Mouse (Mus musculus): Measurements from ENCODE around the gene Dnajb4. TPM values are rescaled to one million over a fixed set of nuclear protein-coding genes. Genes with fewer than 3 reads are reported as not detected.
"Not testable (repeated sequence)": the region's sequence is repeated elsewhere in the genome, so short reads cannot be mapped to it uniquely, and the experiment has no call there.

Dnajb4 gene
- not detected in 2 replicates for polyA plus RNA-seq (2012; ENCODE audit: insufficient read depth, insufficient read length, low replicate concordance, missing spikeins)

- TF ChIP-seq POLR2A (IDR thresholded peaks at IDR 0.05; ENCODE audit: insufficient read depth, low read depth, low read length) (peak; percentile 99), CTCF (IDR thresholded peaks at IDR 0.05; ENCODE audit: insufficient read depth, low read depth, low read length) (no peak)
- WGBS = under 1% methylated on average over 85 of the region's 85 CpGs
Measured at GRCm38 (mm10) chr3:152209967-152210634, at the start of gene Dnajb4, which contains the start of gene Fubp1. Gene Dnajb4, minus strand, starts transcription at chr3:152210302. Gene Fubp1, plus strand, starts transcription at chr3:152210422.

DNA sequence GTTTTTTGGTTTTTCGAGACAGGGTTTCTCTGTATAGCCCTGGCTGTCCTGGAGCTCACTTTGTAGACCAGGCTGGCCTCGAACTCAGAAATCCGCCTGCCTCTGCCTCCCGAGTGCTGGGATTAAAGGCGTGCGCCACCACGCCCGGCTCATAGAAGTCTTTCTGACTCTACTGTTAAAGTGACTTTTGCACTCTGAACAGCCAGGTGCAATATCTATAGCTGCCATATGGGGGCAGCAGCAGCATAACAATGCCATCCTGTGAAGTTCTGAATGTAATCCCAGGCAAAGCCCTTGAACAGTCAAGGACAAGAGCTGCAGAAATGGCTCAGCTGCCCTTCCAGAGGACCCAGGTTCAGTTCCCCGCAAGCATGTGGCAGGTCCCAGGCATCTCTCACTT is 49.3 kb upstream of the Dnajb4 start:
- WGBS = 26% methylated on average over 9 of the region's 9 CpGs
- H3K4me3 ChIP-seq (ENCODE audit: insufficient read depth, low read depth, low read length); H3K4me1 ChIP-seq (ENCODE audit: control insufficient read depth, insufficient read depth, low read length); H3K27ac ChIP-seq (ENCODE audit: insufficient read depth, low read depth, low read length): not testable (repeated sequence)

More at GRCm38 (mm10) chr3:152209967-152210634, at the start of gene Dnajb4, which contains the start of gene Fubp1:
- Histone ChIP-seq H3K4me1 (ENCODE audit: control insufficient read depth, insufficient read depth, low read length) (peaks cover 7% of the 10 kb centered on the region), H3K4me3 (ENCODE audit: insufficient read depth, low read depth, low read length) (peak within 1 kb of the TSS; percentile 93), H3K27ac (ENCODE audit: insufficient read depth, low read depth, low read length) (peak within 1 kb of the TSS; percentile 98)

- WGBS = 89% methylated on average over 3 of the region's 3 CpGs
- no peak overlapping the region for H3K4me3 ChIP-seq (ENCODE audit: insufficient read depth, low read depth, low read length)
- no peaks in the 10 kb centered on the region for H3K4me1 ChIP-seq (ENCODE audit: control insufficient read depth, insufficient read depth, low read length)
- TF ChIP-seq POLR2A (IDR thresholded peaks at IDR 0.05; ENCODE audit: insufficient read depth, low read depth, low read length) (no peak), CTCF (IDR thresholded peaks at IDR 0.05; ENCODE audit: insufficient read depth, low read depth, low read length) (no peak)
- no peak overlapping the region for H3K27ac ChIP-seq (ENCODE audit: insufficient read depth, low read depth, low read length)
Measured at GRCm38 (mm10) chr3:152257528-152257927, 47.4 kb upstream of the Dnajb4 start.

- no peak overlapping the region for H3K4me3 ChIP-seq (ENCODE audit: insufficient read depth, low read depth, low read length)
- H3K4me1 ChIP-seq (ENCODE audit: control insufficient read depth, insufficient read depth, low read length) = no peaks in the 10 kb centered on the region
- WGBS = 93% methylated on average over 1 of the region's 1 CpGs
- no peak for TF ChIP-seq CTCF (IDR thresholded peaks at IDR 0.05; ENCODE audit: insufficient read depth, low read depth, low read length)
- no peak for TF ChIP-seq POLR2A (IDR thresholded peaks at IDR 0.05; ENCODE audit: insufficient read depth, low read depth, low read length)
- no peak overlapping the region for H3K27ac ChIP-seq (ENCODE audit: insufficient read depth, low read depth, low read length)
Measured at GRCm38 (mm10) chr3:152250487-152250886, 40.4 kb upstream of the Dnajb4 start.

- WGBS = 89% methylated on average over 12 of the region's 12 CpGs
- Histone ChIP-seq H3K27ac (ENCODE audit: insufficient read depth, low read depth, low read length) (no peak overlapping the region), H3K4me3 (ENCODE audit: insufficient read depth, low read depth, low read length) (no peak overlapping the region), H3K4me1 (ENCODE audit: control insufficient read depth, insufficient read depth, low read length) (no peaks in the 10 kb centered on the region)
- TF ChIP-seq POLR2A (IDR thresholded peaks at IDR 0.05; ENCODE audit: insufficient read depth, low read depth, low read length) (no peak), CTCF (IDR thresholded peaks at IDR 0.05; ENCODE audit: insufficient read depth, low read depth, low read length) (no peak)
Measured at GRCm38 (mm10) chr3:152247708-152248107, 37.6 kb upstream of the Dnajb4 start.

GRCm38 (mm10) chr3:152245273-152245910 is 35.3 kb upstream of the Dnajb4 start:
- TF ChIP-seq POLR2A (IDR thresholded peaks at IDR 0.05; ENCODE audit: insufficient read depth, low read depth, low read length) (no peak), CTCF (IDR thresholded peaks at IDR 0.05; ENCODE audit: insufficient read depth, low read depth, low read length) (no peak)
- Histone ChIP-seq H3K4me3 (ENCODE audit: insufficient read depth, low read depth, low read length) (no peak overlapping the region), H3K27ac (ENCODE audit: insufficient read depth, low read depth, low read length) (no peak overlapping the region), H3K4me1 (ENCODE audit: control insufficient read depth, insufficient read depth, low read length) (no peaks in the 10 kb centered on the region)
- WGBS = 79% methylated on average over 5 of the region's 5 CpGs

GRCm38 (mm10) chr3:152243304-152243703 is 33.2 kb upstream of the Dnajb4 start:
- Histone ChIP-seq H3K4me1 (ENCODE audit: control insufficient read depth, insufficient read depth, low read length) (no peaks in the 10 kb centered on the region), H3K4me3 (ENCODE audit: insufficient read depth, low read depth, low read length) (no peak overlapping the region), H3K27ac (ENCODE audit: insufficient read depth, low read depth, low read length) (no peak overlapping the region)
- TF ChIP-seq CTCF (IDR thresholded peaks at IDR 0.05; ENCODE audit: insufficient read depth, low read depth, low read length) (no peak), POLR2A (IDR thresholded peaks at IDR 0.05; ENCODE audit: insufficient read depth, low read depth, low read length) (no peak)
- WGBS = 81% methylated on average over 4 of the region's 4 CpGs

DNA sequence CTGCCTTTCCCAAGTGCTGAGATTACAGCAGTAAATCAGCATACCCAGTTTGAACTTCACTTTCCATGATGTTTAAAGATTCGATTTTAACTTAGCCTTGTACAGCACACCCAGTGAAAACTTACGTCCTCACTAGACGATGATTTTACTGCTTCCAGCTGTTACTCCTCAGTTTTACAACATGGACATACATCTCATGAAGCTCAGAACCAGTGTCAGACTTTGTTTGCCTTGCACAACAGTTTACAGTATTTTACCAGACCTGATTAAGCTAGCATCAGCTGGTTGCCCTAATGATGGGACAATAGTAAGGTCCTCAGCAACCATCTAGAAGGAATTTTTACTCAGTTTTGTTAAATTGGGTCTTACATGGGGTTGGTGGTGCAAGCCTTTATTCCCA is 31.0 kb upstream of the Dnajb4 start:
- Histone ChIP-seq H3K4me3 (ENCODE audit: insufficient read depth, low read depth, low read length) (no peak overlapping the region), H3K27ac (ENCODE audit: insufficient read depth, low read depth, low read length) (no peak overlapping the region), H3K4me1 (ENCODE audit: control insufficient read depth, insufficient read depth, low read length) (no peaks in the 10 kb centered on the region)
- TF ChIP-seq CTCF (IDR thresholded peaks at IDR 0.05; ENCODE audit: insufficient read depth, low read depth, low read length) (no peak), POLR2A (IDR thresholded peaks at IDR 0.05; ENCODE audit: insufficient read depth, low read depth, low read length) (no peak)
- WGBS = 92% methylated on average over 3 of the region's 3 CpGs

DNA sequence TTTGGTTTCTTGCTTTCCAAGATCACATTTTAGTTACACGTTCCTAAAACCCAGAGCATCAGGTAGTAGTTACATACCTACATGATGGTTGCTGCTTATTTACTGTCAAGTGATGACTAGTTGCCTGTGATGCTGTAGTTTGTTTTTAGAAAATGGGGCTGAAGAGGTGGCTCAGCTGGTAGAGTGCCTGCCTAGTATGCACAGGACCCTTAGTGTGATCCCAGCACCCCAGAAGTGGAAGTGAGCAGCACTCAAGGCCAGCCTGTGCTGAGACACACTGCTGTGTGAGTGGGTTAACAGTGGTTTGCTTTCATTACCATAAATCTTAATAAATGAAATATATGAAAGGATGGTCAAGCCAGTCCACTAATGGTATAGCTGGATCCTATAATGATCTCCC is 29.5 kb upstream of the Dnajb4 start:
- Histone ChIP-seq H3K4me1 (ENCODE audit: control insufficient read depth, insufficient read depth, low read length) (no peaks in the 10 kb centered on the region), H3K27ac (ENCODE audit: insufficient read depth, low read depth, low read length) (no peak overlapping the region), H3K4me3 (ENCODE audit: insufficient read depth, low read depth, low read length) (no peak overlapping the region)
- WGBS = 100% methylated on average over 1 of the region's 1 CpGs
- TF ChIP-seq POLR2A (IDR thresholded peaks at IDR 0.05; ENCODE audit: insufficient read depth, low read depth, low read length) (no peak), CTCF (IDR thresholded peaks at IDR 0.05; ENCODE audit: insufficient read depth, low read depth, low read length) (no peak)
